Mouse (Mus musculus) megakaryocyte, embryonic 14.5 days (primary cell): ENCODE data around the gene Pde9a. TPM values are rescaled to one million over a fixed set of nuclear protein-coding genes. Genes with fewer than 3 reads are reported as not detected.

Experiments used
- H3K27me3 ChIP-seq: replicated peaks from 2 replicates; pipeline ENCODE3; 2012; ENCODE audit warnings: inconsistent platforms
- H3K36me3 ChIP-seq: replicated peaks from 2 replicates; pipeline ENCODE3; 2012; ENCODE audit warnings: low read length, inconsistent platforms, mixed read lengths
- H3K4me1 ChIP-seq: 2 replicates; pipeline ENCODE4 v1.6.1; 2012; ENCODE audit warnings: inconsistent platforms
- H3K4me3 ChIP-seq: replicated peaks from 2 replicates; pipeline ENCODE3; 2012; ENCODE audit warnings: moderate library complexity, mild to moderate bottlenecking, inconsistent platforms
- H3K9me3 ChIP-seq: 2 replicates; pipeline ENCODE4 v1.6.1; 2012; ENCODE audit warnings: inconsistent platforms
- FLI1 ChIP-seq: IDR thresholded peaks from 2 replicates; pipeline ENCODE4 v1.6.1; 2012; ENCODE audit warnings: low read length, inconsistent platforms, mixed read lengths
- GATA1 ChIP-seq: IDR thresholded peaks from 3 replicates; pipeline ENCODE4 v1.6.1; 2012; ENCODE audit warnings: mixed read lengths, low read length, inconsistent platforms, borderline replicate concordance
- polyA plus RNA-seq: library from polyadenylated mRNA; stranded (reverse); fragments of >175 nt; gene quantifications from 2 replicates; pipeline ENCODE4 v1.2.3, GENCODE M21; 2012; ENCODE audit warnings: low replicate concordance; ENCODE audit not compliant: insufficient read depth

The Pde9a gene
- polyA plus RNA-seq, 1 experiment: not detected

DNA sequence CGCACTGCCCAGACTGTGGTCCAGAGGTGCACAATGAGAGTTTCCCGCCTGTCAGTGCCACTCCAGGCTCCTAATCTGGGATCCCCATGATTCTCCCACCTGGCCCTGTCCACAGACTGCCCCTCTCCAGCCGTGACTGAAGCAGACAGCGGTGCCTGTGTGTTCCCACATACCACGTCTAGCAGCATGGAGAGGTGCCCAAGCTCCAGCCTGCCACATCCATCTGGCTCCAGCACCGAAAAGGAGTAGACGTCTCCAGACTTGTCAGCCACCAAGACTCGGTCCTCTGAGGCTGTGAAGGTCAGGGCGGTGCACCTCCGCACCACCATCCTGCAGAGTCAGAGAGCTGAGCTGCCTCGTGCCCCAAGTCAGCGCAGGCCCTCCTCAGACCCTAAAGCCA is 117.3 kb downstream of the Pde9a start:
- no peaks in the 10 kb centered on the region for H3K27me3 ChIP-seq
- H3K4me3 ChIP-seq: no peak overlapping the region
- peaks cover 100% of the 10 kb centered on the region for H3K36me3 ChIP-seq
- no peak for TF ChIP-seq GATA1
- H3K4me1 ChIP-seq: peaks cover 45% of the 10 kb centered on the region
- no peaks in the 10 kb centered on the region for H3K9me3 ChIP-seq

DNA sequence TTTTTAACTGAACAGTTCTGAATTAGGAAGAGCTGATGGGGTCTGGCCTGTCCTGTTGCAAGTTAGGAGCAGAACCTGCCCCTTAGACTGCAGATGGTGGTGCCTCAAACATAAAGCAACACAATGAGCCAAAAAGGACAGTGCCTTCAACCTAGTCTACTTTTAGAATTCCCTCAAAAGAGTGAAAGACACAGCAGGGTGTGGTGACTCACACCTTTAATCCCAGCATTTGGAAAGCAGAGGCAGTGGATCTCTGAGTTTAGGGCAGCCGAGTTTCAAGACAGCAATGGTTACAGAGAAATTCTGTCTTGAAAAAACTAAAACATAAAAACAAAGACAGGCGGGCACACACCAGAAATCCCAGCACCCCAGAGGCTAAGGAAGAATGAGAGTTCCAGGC is 117.9 kb downstream of the Pde9a start:
- Histone ChIP-seq H3K36me3 (peaks cover 99% of the 10 kb centered on the region), H3K9me3 (no peaks in the 10 kb centered on the region), H3K4me1 (peaks cover 47% of the 10 kb centered on the region), H3K4me3 (no peak overlapping the region), H3K27me3 (no peaks in the 10 kb centered on the region)
- TF ChIP-seq GATA1 (no peak), FLI1 (no peak)

DNA sequence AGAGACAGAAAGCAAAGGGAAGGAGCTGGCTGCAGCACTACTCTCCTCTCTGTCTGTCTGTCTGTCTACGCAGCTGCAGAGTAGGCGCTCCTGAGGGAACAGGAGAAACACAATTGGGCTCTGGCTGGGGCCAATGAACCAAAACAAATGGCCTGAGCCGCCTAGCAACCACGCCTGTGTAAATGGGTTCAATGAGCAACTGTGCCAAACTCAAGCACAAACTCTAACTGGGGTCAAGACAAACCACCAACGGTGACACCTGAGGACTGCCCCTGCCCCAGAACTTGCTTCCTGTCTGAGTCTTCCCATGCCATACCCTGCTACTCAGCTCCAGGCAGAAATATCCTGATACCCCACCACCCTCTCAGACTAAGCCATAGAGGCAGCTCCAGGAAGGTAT is 119.0 kb downstream of the Pde9a start:
- TF ChIP-seq FLI1 (no peak), GATA1 (no peak)
- peaks cover 99% of the 10 kb centered on the region for H3K36me3 ChIP-seq
- peaks cover 57% of the 10 kb centered on the region for H3K4me1 ChIP-seq
- no peak overlapping the region for H3K4me3 ChIP-seq
- H3K27me3 ChIP-seq: no peaks in the 10 kb centered on the region
- no peaks in the 10 kb centered on the region for H3K9me3 ChIP-seq

DNA sequence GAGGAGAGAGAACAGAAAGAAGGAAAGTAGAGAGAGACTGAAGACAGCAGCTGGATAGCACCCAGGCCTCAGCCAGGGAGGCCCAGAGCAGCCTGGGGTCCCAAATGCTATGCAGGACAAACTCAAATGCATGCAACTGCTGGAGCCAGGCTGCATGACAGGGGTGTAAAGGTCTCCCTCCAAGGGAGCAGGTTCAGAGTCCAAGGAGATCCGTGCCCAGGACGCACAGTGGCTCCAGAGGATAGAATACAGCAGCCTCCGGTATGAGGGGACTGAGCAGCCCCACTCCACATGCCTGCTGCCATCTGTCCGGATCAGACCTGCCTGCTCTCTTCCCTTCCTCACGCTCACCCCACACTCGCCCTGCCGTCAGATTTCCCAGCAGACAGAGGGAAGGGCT is 120.3 kb downstream of the Pde9a start:
- Histone ChIP-seq H3K9me3 (no peaks in the 10 kb centered on the region), H3K36me3 (peaks cover 91% of the 10 kb centered on the region), H3K4me3 (no peak overlapping the region), H3K27me3 (no peaks in the 10 kb centered on the region), H3K4me1 (peaks cover 62% of the 10 kb centered on the region)
- no peak for TF ChIP-seq FLI1
- TF ChIP-seq GATA1: no peak

DNA sequence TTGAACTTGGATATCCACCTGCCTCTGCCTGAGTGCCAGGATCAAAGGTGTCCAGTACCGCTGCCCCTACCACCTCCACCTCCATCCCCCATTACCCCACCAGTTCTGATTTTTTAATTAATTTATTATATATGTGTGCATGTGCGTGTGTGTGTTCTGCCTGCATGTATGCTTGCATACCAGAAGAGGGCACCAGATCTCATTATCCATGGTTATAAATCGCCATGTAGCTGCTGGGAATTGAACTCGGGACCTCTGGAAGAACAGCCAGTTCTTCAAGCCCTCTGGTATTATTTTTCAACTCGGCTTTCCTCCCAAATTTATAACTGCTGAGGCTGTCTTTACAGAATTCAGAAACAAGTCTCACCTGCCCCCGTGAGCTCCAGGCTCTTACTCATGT is 124.9 kb downstream of the Pde9a start:
- peaks cover 56% of the 10 kb centered on the region for H3K4me1 ChIP-seq
- H3K9me3 ChIP-seq: no peaks in the 10 kb centered on the region
- no peaks in the 10 kb centered on the region for H3K27me3 ChIP-seq
- H3K4me3 ChIP-seq: peak overlapping the region; percentile 97
- TF ChIP-seq FLI1: no peak
- no peak for TF ChIP-seq GATA1
- peaks cover 44% of the 10 kb centered on the region for H3K36me3 ChIP-seq

DNA sequence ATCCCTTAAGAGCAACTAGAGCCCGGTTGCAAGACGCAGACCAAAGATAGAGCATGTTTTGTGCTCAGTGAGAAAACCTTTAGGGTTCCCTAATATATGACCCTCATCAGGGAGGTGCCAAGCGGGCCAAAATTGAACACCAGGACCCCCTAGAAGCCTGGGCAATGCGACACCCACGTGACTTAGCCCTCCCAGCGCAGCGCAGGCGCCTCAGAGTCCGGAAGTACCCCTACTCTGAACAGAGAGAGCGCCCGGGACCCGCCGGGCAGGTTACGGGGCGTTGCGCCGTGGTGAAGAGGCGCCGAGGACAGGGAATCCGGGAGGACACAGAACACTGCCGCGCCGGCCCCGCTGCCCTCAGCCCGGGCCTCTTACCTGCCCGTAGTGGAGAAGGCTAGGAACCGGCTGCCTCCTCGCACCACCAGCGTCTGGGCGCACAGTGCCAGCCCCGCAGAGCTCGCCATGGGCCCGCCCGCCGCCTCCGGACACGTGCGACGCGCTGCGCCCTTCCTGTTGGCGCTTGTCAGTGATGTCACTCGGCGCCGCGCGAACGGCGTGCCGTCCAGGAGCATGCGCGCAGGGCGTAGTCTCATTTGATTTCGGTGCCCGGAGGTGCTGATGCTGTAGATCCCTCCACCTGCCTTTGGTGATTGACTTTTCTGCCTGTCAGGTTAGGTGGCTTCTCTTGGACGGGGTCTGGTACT is 125.9 kb downstream of the Pde9a start:
- Histone ChIP-seq H3K4me1 (peaks cover 55% of the 10 kb centered on the region), H3K9me3 (no peaks in the 10 kb centered on the region)
- peak; percentile 35; the same call in 1 of the 2 replicates for TF ChIP-seq FLI1
- no peak for TF ChIP-seq GATA1

DNA sequence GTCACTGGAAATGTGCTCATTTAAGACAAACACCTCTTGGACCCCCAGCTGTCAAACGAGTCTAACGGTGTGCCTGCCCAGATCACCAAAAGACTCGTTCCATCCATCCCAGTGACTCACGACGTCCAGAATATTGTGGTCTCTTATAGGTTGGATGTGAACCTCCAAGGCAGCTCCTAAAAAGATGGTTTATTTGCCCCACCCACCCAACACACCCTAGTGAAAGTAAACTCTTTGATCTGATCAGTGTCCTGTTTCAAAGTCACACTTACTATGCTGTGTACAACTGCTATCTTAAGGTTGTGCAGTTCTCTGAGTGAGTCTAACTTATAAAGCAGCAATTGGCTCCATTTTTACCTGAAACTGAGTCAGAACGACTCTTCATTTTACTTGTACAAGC is 126.6 kb downstream of the Pde9a start:
- Histone ChIP-seq H3K36me3 (peaks cover 28% of the 10 kb centered on the region), H3K9me3 (no peaks in the 10 kb centered on the region), H3K4me3 (peak overlapping the region; percentile 97), H3K27me3 (peaks cover 3% of the 10 kb centered on the region), H3K4me1 (peaks cover 52% of the 10 kb centered on the region)
- no peak for TF ChIP-seq GATA1
- TF ChIP-seq FLI1: no peak

More for the DNA sequence above, 125.9 kb downstream of the Pde9a start:
- peaks cover 3% of the 10 kb centered on the region for H3K27me3 ChIP-seq
- H3K4me3 ChIP-seq: peak overlapping the region; percentile 97
- peaks cover 34% of the 10 kb centered on the region for H3K36me3 ChIP-seq

DNA sequence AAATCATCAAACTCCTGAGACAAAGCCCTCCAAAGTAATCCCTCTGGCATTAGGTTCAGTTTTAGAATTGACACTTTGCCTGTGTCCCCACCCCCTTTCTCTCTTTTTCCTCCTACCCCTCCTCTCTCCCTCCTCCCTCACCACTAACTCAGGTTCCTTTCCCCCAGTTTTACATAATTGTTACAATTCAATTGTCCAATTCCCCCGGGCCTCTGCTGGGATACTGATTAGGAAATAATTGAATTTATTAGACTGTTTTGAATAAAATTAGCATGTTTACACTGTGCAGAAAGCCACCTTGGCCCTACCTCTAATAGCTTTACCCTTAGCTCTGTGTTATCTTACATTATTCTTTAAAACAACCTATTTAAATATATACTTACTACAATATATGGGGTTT is 128.7 kb downstream of the Pde9a start:
- Histone ChIP-seq H3K36me3 (peaks cover 8% of the 10 kb centered on the region), H3K4me1 (peaks cover 56% of the 10 kb centered on the region), H3K27me3 (peaks cover 3% of the 10 kb centered on the region), H3K4me3 (no peak overlapping the region), H3K9me3 (no peaks in the 10 kb centered on the region)
- TF ChIP-seq GATA1 (no peak), FLI1 (no peak)

DNA sequence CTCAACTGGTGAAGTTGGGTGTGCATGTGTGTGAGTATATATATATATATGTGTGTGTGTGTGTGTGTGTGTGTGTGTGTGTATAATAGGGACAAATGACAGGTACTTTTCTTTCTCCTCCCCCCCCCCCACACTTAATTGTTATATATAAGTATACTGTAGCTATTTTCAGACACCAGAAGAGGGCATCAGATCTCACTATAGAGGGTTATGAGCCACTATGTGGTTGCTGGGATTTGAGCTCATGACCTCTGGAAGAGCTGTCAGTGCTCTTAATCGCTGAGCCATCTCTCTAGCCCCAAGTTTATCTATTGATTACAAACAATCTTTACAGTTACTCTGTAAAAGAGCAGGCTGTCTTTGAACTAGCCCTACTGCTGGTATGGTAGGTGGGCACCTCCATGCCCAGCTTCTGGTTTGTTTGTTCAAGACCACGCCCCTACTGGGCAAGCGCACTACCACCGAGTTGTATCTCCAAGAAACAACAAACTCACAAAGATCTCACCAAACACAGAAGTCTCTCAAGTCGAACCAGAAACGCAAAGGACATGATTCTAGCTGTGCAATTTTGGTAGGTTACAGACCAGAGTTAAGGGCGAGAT is 133.4 kb downstream of the Pde9a start:
- H3K27me3 ChIP-seq: peaks cover 3% of the 10 kb centered on the region
- H3K36me3 ChIP-seq: peaks cover 26% of the 10 kb centered on the region
- no peaks in the 10 kb centered on the region for H3K9me3 ChIP-seq
- H3K4me3 ChIP-seq: peak overlapping the region; percentile 96
- TF ChIP-seq FLI1 (no peak), GATA1 (no peak)
- peaks cover 54% of the 10 kb centered on the region for H3K4me1 ChIP-seq
